Comparison of ENCODE assay signal across 27 mouse cellular contexts in genomic region chr2:80073426-80073825, GRCm38 (mm10). TPM values are rescaled to one million over a fixed set of nuclear protein-coding genes. Genes with fewer than 3 reads are reported as not detected.
DNase-seq lines count a peak whose midpoint lies in the region; ATAC-seq and TF ChIP-seq lines count a peak whose summit lies in the region.
"Had no signal": no experiment of that assay in that cellular context is flagged by ENCODE, and none has a peak within 500 bp of the region (broad histone marks: within the 10 kb centered on the region; RNA-seq: fewer than 3 reads in every experiment).

No protein-coding gene starts in this region.

- H3K27me3 ChIP-seq in forebrain, embryonic 14.5 days (replicated peaks; ENCODE audit: control insufficient read depth, insufficient read depth, low read length), result no peaks in the 10 kb centered on the region
- no peaks in the 10 kb centered on the region for H3K27me3 ChIP-seq in forebrain, embryonic 10.5 days (ENCODE audit: poor library complexity, severe bottlenecking)
- H3K27me3 ChIP-seq: CH12.LX; embryonic facial prominence, embryonic 12.5 days; heart, embryonic 13.5 days; Patski had no signal

- no peak overlapping the region for H3K9ac ChIP-seq in forebrain, embryonic 14.5 days (ENCODE audit: low read length)
- H3K9ac ChIP-seq: embryonic facial prominence, embryonic 12.5 days; heart, embryonic 13.5 days; hindbrain, embryonic 14.5 days had no signal

- no peak for TF ChIP-seq CTCF in layer of hippocampus, adult 2 months (conservative IDR thresholded peaks at IDR 0.05)

- no peak overlapping the region for H3K27ac ChIP-seq in forebrain, embryonic 14.5 days (ENCODE audit: low read depth, low read length)
- H3K27ac ChIP-seq in forebrain, embryonic 10.5 days, result no peak overlapping the region
- peak overlapping the region; percentile 70; the same call in 1 of the 2 replicates for H3K27ac ChIP-seq in layer of hippocampus, adult 2 months
- H3K27ac ChIP-seq: embryonic facial prominence, embryonic 12.5 days; heart, embryonic 10.5 days; heart, embryonic 13.5 days; hindbrain, embryonic 14.5 days; hindbrain, postnatal 0 days had no signal

- 57% methylated on average over 2 of the region's 2 CpGs for WGBS in forebrain, embryonic 14.5 days
- WGBS in forebrain, embryonic 10.5 days, result 73% methylated on average over 2 of the region's 2 CpGs

- ATAC-seq in forebrain, embryonic 14.5 days, result no peak
- ATAC-seq: inflammation-experienced regulatory T-cells, adult 6 months; intestine, embryonic 16.5 days; Patski had no signal

- H3K36me3 ChIP-seq in forebrain, embryonic 14.5 days (ENCODE audit: control insufficient read depth, insufficient read depth, low read length), result no peaks in the 10 kb centered on the region
- H3K36me3 ChIP-seq in forebrain, embryonic 10.5 days (replicated peaks), result no peaks in the 10 kb centered on the region
- H3K36me3 ChIP-seq: embryonic facial prominence, embryonic 12.5 days; G1E; heart, embryonic 10.5 days; heart, embryonic 13.5 days had no signal

- no peaks in the 10 kb centered on the region for H3K9me3 ChIP-seq in forebrain, embryonic 14.5 days (replicated peaks; ENCODE audit: control insufficient read depth, low read length)
- H3K9me3 ChIP-seq in forebrain, embryonic 10.5 days, result no peaks in the 10 kb centered on the region
- H3K9me3 ChIP-seq: embryonic facial prominence, embryonic 12.5 days; G1E; heart, embryonic 10.5 days; heart, embryonic 13.5 days had no signal

- H3K4me2 ChIP-seq in forebrain, embryonic 14.5 days (ENCODE audit: low read length), result no peak overlapping the region
- H3K4me2 ChIP-seq: embryonic facial prominence, embryonic 12.5 days; heart, embryonic 13.5 days; hindbrain, embryonic 14.5 days had no signal

- DNase-seq in forebrain, embryonic 14.5 days (ENCODE audit: low spot score), result peak; percentile 17
- no peak for DNase-seq in forebrain, embryonic 10.5 days (ENCODE audit: extremely low spot score, low spot score)
- DNase-seq in layer of hippocampus, adult 2 months (ENCODE audit: low spot score in 2 of 2), result no peak
- DNase-seq in layer of hippocampus, postnatal 36 days, result no peak
- peak; percentile 35 for DNase-seq in brain, adult 2 months (ENCODE audit: low read depth, low spot score)
- DNase-seq in adrenal gland, adult 2 months, result no peak
- DNase-seq: adrenal gland, postnatal 14 days; B cell, adult 2 months; cerebellum, adult 18-20 months; cerebellum, adult 9-10 months; cerebellum, postnatal 14 days; gastrocnemius, postnatal 25 days; heart, adult 18-20 months; heart, postnatal 14 days; heart, postnatal 4 days; kidney, adult 18-20 months had no signal

- H3K4me3 ChIP-seq in forebrain, embryonic 14.5 days (ENCODE audit: low read depth, low read length), result no peak overlapping the region
- H3K4me3 ChIP-seq in forebrain, embryonic 10.5 days, result no peak overlapping the region
- H3K4me3 ChIP-seq in layer of hippocampus, adult 2 months, result no peak overlapping the region
- H3K4me3 ChIP-seq: embryonic facial prominence, embryonic 12.5 days; erythroblast, embryonic 14.5 days; heart, embryonic 10.5 days; heart, embryonic 13.5 days had no signal

- no peaks in the 10 kb centered on the region for H3K4me1 ChIP-seq in forebrain, embryonic 14.5 days (ENCODE audit: control insufficient read depth, insufficient read depth, low read length)
- H3K4me1 ChIP-seq in forebrain, embryonic 10.5 days, result peaks cover 9% of the 10 kb centered on the region
- H3K4me1 ChIP-seq: heart, embryonic 10.5 days; heart, embryonic 13.5 days had no signal

RNA-seq across cellular contexts. Expression of gene Pde1a, which starts 55.8 kb away (rescaled TPM):
- 10.5 and 15.0 TPM in 2 replicates for polyA plus RNA-seq in forebrain, embryonic 14.5 days (2014; fragmentation: Nextera tagmentation; extraction: Ambion mirVana)
- 0.64 and 0.81 TPM in 2 replicates for polyA plus RNA-seq in forebrain, embryonic 10.5 days (2016; fragmentation: Nextera tagmentation; extraction: Ambion mirVana)
- 100 to 1,000 TPM; 144 to 153 TPM for total RNA-seq in layer of hippocampus, adult 2 months (2021)
- 100 to 1,000 TPM; 153 to 161 TPM for total RNA-seq in layer of hippocampus, postnatal 36 days (2021)
- 10 to 100 TPM; 10.3 to 18.8 TPM for total RNA-seq in adrenal gland, adult 2 months (2021)
- polyA plus RNA-seq in adrenal gland, adult 2 months (2012; rRNA removed), result 2.3 and 2.6 TPM in 2 replicates
- polyA plus RNA-seq: erythroblast, embryonic 14.5 days; G1E; inflammation-experienced regulatory T-cells, adult 6 months had no signal

Comparison
In these comparisons a context has a peak if more than half of its experiments do, and no peak if none do; other contexts are left out.
1. DNase-seq: peak in forebrain, embryonic 14.5 days (single experiment) and brain, adult 2 months (single experiment); none in forebrain, embryonic 10.5 days (single experiment), layer of hippocampus, adult 2 months (0 of 2), layer of hippocampus, postnatal 36 days (0 of 2) and adrenal gland, adult 2 months (single experiment).
2. RNA of gene Pde1a, which starts 55.8 kb away (total RNA-seq): 153 to 161 TPM in layer of hippocampus, postnatal 36 days and 144 to 153 TPM in layer of hippocampus, adult 2 months; 10.3 to 18.8 TPM in adrenal gland, adult 2 months; every median in the first group is over 4 times any median in the second.